Mouse (Mus musculus) layer of hippocampus, adult 9-10 months (tissue): ENCODE data around the gene Wfdc18.

Experiments
- DNase-seq: peaks from one replicate; pipeline ENCODE4 v3.0.0; 2022; ENCODE audit warnings: low spot score

Wfdc18 gene

GRCm38 (mm10) chr11:83742731-83743355, 34.0 kb downstream of the Wfdc18 start:
- DNase-seq: no peak

GRCm38 (mm10) chr11:83743525-83743924, 34.7 kb downstream of the Wfdc18 start:
- DNase-seq: no peak

- no peak for DNase-seq
Measured at GRCm38 (mm10) chr11:83746152-83746551, 37.3 kb downstream of the Wfdc18 start.

DNA sequence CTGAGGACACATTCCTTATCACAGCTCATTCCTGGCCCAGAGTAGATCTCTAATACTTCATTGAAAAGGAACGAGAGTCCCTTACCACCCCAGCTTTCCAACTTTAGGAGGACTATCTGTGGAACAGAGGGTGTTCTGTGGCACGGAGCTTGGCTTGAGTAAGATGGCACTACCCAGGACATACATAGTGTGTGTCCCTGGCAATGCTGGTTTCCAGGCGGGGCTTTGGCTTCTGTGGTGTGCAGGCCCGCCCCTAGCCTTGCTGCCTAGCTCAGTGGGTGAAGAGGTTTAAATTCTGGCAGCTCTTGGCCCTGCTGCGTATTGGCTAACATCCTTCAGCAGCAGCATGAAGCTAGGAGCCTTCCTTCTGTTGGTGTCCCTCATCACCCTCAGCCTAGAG, 37.9 kb downstream of the Wfdc18 start, which contains the start of gene Wfdc21:
Gene Wfdc21, plus strand, starts transcription at position 260 of the 400 bp plus-strand sequence.
- DNase-seq: no peak

DNA sequence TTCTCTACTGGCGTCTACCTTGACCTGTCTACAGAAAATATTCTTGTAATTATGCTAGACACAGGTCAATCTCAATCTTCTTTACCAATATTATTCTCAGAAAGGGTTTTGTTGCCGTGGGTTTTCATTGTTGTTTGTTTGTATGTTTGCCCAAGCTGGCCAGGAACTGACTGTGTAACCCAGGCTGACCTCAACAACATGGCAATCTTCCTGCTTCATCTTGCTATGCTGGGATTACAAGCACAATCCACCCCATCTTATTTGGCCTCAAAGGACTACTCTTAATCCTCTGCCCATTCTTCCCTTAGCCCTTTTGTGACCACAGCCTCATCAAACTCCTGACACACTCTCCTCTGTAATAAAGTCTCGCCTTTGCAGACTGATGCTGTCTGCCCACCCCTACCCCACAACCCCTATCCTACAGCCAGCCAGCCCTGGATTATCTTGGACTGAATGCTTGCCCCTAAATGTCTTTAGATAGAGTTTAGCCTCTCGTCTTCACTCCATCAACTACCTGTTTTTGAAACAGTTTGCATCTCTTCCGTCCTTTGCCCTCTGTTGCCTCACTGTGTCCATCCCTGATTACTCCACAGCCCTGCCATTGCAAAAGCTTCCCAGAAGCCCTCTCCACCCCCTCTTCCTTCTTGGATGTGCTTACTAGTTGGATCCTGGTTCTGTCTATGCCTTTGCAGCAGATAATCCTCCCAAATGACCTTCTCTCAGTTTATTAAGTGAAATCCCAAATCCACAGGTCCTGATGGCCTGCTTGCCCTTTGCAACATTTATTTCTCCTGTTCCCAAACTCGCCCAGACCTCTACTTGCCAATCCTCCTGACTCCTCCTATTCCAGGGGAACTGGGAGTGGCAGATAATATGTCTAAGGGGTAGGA, 38.8 kb downstream of the Wfdc18 start:
- no peak for DNase-seq

DNA sequence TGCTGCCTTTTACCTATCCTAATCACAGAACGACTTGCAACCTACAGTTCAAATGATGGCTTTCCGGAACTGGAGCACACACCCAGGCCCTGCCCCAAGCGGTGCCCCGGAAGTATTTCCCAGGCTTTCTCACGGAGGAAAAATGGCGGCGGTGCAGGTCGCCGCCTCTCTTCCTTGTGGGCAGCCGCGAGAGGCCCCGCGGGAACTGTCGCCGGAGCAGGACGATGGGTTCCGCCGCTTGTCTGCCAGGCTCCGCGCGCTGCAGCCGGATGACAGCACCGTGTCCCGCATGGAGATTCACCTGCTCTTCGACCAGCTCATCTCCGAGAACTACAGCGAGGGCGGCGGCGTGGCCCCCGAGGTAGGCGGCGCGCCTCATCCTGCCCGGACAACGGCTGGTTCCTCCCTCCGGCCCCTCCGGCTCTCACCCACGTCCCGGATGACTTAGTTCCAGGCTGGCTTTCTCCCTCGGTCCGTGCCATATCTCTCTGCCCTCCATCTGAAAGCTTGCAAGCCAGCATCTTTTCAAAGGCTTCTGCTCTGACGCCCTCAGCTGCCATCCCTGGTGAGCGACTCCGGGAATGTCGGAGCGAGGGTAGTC, 44.9 kb downstream of the Wfdc18 start, which contains the start of gene Heatr6:
Gene Heatr6, plus strand, starts transcription at position 116 of the 601 bp plus-strand sequence.
- peak; percentile 79 for DNase-seq

DNA sequence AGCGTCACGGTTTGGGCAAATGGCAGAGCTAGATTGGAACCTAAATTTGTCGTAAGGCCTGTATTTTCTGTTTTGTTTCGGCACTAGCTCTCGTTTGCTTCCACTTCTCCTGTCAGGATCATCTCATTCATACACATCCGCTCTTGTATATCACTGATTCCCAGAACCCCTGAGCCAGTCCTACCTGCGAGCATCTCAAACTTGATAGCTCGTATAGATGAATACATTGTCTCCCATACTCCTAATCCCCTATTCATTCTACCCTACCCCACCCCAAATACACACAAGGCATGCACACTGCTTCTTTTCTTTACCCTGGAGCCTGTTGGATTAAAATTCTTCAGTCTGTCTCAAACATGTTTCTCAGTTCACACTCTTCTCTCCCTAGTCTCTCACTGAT, 45.4 kb downstream of the Wfdc18 start:
- DNase-seq: no peak
